Mouse (Mus musculus): ENCODE data around the gene Plekhg3.

Plekhg3 gene

DNA sequence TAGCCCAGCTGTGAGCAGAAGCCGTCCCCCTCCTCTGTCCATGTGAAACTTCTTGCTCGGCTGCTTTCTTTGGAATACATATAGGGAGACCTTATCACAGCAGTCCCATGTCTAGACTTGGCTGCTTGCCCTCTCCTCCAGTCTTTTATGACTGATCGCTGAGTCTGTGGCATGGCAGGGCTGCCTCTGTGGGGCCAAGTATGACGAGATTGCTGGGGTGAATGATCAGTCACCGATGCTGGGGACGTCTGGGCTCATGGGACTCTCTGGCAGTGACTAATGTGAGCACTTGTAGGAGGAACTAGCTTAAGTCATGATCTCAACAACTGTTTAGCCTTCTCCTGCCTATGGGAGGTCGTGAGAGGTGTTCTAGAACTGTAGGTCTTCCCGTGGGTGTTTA lies 21.6 kb downstream of the Plekhg3 start:
- DNase-seq (ENCODE audit: low spot score), result peak; percentile 44

DNA sequence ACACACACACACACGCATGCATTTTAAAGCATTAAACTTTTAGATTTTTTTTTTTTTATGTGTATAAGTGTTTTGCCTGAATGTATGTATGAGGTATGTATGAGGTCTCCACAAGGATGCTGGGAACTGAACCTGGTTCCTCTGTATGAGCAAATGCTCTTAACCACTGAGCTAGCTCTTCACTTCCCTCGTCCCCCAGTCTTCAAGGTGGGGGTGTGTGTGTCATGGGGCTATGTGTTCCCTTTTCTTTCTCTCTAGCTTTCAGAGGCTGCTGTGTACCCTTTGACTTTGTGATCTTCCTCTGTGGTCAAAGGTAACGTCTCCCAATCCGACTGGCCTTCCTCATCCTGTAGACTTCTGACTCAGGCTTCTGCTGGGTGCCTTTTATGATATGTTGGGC lies 22.3 kb downstream of the Plekhg3 start:
- DNase-seq (ENCODE audit: low spot score), result no peak

DNA sequence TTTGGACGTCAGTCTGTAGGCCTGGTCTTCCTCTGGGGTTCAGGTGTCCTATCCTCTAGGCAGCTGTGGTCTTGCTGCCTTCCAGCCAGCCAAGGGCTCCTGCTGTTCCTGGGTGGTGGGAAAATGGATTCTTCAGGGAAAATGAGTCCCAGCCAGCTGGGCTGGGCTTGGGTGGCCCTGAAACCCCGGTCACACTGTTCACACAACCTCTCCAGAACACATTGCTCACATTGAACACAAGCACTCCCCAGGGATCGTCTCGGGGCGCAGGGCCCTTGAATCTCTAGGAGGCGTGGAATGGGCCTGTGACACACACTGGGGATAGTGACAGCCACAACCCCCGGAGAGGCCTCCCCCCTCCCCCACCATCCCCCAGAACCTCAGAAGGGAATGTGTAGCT lies 23.2 kb downstream of the Plekhg3 start:
- no peak for DNase-seq (ENCODE audit: low spot score)

DNA sequence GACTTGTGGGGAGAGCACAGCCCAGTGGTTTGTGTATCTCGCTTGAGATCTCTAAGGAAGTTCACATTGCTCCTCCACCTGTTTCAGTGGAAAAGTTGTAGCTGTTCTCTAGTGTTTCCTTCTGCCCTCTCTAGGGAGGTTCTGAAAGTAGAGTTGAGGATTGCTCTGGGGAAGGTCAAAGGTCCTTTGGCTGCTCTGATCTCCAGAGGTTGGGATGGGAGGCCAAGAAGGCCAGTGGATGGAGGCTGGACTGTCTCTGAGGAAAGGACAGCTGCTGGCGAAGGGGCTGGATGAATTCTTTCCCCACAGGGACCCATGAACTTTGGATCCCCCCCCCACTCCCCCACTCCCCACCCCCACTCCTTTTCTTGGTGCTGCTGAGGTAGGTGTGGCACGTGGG lies 23.7 kb downstream of the Plekhg3 start:
- DNase-seq (ENCODE audit: low spot score), result no peak

DNA sequence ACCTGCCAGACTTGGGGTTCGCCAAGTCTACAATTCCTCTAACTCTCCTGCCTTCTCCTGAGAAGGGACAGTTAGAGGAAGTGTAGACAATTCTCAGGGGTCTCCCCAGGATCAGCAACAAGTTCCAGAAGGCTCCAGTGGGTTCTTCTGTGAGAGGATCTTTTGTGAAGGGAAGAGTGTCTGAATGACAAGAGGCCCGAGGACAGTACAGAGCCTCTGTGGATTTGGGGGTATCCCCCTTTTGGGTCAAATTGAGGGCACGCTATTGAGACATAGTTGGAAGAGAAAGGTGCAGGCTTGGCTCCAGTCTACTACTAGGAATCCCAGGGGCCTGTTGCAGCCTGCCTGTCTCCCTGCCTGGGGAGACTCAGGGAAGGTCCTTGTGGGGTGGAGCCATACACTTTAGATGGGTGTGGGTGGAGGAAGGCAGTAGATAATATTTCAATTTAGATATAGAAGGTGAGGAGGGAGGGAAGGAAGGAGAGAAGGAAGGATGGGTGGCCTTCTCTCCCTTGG lies 24.2 kb downstream of the Plekhg3 start:
- no peak for DNase-seq (ENCODE audit: low spot score)

DNA sequence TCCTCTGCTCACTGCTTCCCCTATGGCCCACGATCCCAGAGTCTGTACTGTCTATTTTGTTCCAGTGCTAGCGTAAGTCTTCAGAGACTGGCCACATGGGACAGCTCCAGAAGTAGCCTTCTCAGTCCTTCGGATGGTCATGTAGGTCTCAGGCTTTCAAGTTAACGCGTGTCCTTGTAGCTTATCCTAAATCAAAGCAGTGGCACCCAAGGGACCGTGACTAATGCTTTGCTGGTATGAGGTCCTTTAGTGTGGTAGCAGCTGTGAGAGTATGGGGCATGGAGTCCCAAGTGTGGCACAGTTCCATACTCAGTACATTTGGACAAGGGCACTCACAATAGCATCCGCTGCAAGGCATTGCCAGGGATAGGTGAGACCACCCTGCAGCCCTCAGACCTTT lies 25.5 kb downstream of the Plekhg3 start:
- DNase-seq (ENCODE audit: low spot score), result no peak

DNA sequence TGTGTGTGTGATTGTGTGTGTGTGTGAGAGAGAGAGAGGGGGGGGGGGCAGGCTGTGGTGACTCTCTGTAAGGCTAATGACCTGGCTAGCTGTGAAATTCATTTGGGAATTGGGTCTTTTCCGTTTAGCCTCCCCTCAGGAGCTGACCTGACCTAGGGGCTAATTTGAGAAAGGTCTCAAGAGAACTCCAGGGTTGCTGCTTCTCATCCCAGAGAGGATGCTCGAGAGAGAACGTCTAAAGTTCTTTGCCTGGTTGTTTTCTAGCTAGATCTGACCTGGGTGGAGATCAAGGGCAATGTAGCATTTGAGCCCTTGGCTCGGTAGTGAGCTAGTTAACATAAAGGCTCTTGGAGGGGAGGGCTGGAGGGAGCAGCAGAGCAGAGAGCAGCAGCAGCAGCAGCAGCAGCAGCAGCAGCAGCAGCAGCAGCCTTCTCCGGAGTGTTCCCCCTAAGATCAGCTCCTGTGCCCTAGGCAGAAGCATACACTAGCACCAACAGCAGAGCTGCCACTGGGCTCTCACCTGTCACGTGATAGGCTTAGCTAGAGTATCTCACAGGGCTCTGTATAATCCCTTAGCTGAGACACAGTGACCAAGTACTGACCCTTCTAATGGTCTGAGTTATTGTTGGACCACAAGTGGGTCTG lies 26.2 kb downstream of the Plekhg3 start:
- DNase-seq (ENCODE audit: low spot score), result no peak

DNA sequence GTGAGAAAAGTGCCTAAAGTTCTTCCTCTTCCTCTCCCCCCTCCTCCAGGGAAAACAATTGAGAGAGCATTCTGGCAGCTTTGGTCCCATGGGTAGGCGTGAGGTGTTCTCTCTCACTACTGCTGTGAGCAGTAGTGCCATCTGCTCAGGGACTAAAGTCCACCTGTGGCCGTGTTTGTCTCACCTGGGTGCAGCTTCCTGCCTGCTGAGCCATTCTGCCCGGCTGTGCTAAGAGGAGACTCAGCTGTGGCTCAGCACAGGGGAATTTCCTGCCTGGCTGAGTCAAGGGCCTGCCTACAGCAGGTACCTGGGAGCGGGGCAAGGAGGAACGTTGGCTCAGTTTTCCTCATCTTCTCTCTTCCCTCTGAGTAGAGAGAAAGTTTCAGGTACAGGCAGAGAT lies 27.5 kb downstream of the Plekhg3 start:
- no peak for DNase-seq (ENCODE audit: low spot score)

DNA sequence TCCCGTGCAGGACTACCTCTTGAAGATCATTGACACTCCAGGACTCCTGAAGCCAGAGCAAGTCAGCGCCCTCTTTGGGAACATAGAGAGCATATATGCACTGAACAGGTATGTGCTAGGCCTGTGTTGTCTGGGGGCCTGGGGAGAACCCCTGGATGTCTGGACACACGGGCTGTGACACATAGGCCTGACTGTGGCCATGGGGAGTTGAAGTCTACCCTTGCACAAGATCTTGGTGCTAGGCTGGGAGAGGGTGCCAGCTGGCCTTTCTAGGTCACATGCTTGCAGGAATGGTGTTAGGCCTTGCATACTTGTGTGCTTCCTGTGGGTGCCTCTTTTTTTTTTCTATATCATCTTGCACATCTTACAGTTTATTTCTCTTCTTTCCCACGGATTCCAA lies 31.5 kb downstream of the Plekhg3 start:
- no peak for DNase-seq (ENCODE audit: low spot score)

DNA sequence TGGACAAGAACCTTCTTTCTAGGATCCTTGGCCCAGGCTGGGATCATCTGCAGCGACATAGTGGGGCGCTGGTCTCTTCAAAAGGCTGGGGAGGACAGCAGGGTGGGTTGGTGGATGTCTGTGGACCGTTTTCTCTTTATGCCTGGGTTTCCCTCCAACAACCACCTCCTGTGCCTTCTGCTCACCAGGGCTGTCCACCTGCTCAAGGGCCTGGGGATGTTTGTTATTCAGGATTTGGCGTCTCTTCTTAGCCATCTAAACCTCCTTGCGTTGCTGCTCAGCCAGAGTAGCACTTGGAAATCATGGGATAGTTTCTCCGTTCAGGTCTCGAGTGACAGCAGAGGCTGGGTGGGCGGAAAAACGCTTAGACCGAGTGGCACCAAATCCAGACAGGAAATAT lies 35.6 kb downstream of the Plekhg3 start:
- DNase-seq (ENCODE audit: low spot score), result no peak

DNA sequence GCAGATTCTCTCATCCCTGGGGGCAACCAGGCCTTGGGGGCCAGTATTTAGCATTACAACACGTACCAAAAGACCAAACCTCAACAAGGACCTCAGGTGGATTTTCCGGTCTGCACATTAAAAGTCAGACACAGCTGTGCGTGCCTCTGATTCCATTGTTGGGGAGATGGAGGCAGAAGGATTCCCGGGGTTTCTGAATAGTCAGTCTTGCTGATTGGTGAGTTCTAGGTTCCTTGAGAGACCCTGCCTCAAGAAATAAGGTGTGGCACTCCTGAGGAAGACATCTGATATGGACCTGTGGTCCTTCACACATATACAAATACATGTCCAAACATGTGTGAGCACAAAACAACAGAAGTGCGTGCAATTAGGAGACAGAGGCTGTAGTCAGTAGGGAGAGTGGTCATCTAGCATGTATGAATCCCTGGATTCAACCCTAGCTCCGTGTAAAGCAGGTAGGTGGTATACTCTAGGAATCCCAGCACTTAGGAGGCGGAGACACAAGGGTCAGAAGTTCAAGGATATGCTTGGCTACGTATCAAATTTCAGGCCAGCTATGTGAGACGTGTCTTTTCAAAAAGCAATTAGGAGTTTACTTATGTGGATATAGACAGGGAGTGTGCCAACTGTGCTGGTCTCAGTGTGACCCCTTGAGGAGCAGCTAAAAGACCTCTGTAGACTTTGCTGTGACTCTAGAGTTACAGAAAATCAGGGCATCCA lies 39.7 kb downstream of the Plekhg3 start:
- no peak for DNase-seq (ENCODE audit: low spot score)

DNA sequence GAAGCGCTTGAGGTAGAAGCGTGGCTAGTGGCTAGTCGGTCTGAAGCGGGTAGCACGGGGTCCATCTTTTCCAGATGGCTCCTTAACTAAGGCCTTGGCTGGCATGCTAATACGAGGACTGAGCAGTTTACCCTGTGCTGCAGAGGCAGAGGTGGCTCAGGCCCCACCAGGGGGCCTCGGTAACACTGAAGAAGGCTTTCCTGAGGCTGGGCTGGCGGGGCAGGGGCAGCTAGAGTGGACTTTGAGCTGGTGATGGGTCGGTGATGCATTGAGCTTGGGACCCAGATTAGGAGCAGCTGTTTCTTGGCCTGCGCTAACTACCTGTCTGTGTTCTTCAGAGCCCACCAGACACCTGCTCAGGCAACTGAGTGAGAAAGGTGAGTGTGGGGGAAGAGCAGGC lies 40.6 kb downstream of the Plekhg3 start:
- DNase-seq (ENCODE audit: low spot score), result no peak

DNA sequence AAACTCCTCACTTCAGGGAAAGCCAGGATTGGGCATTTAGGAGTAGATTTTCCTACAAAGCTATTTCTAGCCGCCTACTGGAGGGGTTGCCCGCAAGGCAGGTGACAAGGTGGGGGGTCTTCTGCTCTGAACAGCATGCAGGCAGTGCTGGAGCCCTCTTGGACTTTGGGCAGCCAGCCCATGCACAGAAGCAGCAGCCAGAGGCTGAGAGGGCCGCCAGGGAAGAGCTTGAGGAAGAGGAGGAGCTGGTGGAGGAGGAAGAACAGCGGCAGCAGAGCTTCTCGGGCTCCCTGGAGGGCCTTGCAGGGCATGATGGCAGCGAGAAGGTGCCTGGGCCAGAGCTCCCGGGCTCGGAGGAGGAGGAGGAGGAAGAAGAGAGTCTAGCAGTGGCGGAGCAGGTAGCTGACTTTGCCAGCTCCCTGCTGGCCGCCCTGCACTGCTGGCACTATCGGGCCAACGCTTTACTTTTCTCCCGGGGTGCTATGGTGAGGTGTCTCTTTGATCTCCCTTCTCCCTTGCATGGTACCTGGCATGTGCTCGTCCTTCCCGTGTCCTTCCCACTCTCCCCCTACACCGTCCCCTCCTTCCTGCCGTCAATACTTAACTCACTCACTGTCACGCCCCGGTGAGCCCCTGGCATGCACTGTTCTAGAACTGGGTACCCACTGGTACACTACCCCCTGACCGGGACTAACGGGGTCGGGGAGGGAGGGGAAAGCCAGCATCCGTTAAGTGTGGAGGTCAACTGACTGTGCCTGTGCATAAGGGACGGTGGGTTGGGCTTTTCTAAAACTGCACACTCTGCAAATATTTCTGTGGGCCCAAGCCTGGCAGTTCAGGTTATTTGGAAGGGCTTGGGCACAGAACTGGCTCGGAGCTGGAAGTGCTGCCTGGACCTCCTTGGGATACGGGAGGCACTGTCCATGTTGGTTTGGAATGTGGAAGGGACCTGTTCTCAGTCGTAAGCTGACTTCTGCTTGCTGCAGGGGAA lies 41.9 kb downstream of the Plekhg3 start:
- no peak for DNase-seq (ENCODE audit: low spot score)

DNA sequence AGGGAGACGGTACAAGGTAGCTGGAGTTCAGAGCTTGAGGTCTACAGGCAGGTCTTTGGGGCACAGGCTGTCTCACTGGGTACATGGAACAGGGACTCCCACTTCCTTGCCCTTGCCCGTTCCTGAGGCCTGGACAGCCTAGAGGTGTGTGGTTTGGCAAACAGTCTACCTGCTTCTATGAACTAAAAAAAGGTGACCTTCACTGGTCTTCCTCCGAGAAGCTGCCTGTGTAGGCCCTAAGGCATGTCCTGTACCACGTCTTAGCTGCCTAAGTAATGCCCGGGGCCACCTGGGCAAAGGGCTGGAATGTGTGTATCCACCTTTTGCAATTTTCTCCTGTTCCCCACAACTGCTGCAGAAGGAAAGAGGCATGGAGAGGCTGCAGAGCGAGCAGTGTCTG lies 42.7 kb downstream of the Plekhg3 start:
- DNase-seq (ENCODE audit: low spot score), result no peak

DNA sequence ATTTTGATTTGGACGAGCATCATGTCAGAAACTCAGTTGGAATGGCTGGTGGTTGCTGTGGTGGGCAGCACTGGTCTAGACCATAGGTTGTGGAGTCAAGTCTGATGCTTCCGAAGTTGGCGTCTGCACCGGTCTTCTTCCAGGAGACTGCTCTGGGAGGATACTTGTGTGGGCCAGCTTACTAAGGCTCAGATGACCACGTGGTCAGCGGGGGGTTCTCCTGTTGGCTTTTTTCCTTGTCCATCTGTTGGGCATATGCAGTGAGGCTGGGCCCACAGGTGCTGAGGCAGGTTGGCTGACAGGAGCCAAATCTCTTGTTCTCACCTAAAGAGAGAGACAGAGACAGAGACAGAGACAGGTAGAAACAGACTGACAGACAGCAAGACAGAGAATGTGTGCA lies 44.1 kb downstream of the Plekhg3 start:
- DNase-seq (ENCODE audit: low spot score), result no peak

DNA sequence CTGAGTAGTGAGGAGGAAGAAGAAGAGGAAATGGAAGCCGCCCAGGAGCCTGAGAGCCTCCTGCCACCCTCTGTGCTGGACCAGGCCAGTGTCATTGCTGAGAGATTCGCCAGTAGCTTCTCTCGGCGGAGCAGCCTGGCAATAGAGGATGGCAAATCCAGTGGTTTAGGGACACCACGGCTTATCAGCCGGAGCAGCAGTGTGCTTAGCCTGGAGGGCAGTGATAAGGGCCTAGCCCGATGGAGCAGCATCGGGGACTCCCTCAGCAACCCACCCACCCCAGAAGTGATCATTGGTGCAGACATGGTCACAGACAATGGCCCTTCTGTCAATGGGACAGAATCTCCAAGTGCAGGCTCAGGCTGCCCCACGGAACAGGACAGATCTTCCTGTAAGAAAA lies 45.4 kb downstream of the Plekhg3 start:
- DNase-seq (ENCODE audit: low spot score), result no peak

DNA sequence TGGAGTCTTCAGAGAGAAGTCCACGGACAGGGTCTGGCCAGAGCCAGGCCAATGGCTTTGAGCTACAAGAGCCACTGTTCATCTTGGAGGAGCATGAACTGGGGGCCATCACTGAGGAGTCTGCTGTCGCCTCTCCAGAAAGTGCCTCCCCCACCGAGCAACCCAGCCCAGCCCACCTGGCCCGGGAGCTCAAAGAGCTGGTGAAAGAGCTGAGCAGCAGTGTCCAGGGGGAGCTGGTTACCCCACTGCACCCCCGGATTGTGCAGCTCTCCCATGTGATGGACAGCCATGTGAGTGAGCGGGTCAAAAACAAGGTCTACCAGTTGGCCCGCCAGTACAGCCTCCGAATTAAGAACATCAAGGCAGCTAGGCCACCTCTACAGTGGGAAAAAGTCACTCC lies 46.1 kb downstream of the Plekhg3 start:
- no peak for DNase-seq (ENCODE audit: low spot score)

DNA sequence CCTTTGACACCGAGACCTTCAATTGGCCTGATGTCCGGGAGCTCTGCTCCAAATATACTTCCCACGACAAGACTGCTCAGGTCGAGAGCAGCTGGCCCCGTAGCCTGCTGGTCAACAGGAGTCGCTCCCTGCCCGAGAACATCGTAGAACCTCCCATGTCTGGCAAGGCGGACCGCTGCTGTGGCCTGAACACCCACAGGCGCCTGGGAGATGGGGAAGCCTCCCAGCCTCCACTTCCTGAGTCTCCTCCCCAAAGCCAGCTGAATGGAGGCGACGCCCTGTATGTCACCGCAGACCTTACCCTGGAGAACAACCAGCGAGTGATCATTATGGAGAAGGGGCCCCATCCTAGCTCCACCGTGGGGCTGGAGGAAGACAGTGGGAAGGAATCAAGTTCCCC lies 47.2 kb downstream of the Plekhg3 start:
- DNase-seq (ENCODE audit: low spot score), result no peak

DNA sequence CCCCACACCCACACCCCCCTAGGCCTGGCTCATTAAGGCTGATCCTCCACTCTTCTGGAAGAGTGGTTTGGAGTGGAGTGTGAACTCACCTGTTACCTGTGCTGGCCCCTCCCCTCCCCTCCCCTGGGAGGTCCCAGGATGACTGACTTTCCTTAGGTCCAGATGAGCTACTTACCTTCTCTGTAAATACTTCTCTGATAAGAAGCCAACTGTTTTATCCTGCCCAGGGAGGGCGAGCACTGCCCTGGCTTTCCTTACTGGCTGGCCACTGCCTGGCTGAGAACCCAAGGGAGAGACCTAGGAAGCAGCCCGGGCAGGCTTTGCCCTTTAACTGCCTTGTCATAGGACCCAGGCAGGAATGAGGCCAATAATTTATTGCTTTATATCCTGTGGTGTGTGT lies 47.8 kb downstream of the Plekhg3 start:
- DNase-seq (ENCODE audit: low spot score), result no peak

DNA sequence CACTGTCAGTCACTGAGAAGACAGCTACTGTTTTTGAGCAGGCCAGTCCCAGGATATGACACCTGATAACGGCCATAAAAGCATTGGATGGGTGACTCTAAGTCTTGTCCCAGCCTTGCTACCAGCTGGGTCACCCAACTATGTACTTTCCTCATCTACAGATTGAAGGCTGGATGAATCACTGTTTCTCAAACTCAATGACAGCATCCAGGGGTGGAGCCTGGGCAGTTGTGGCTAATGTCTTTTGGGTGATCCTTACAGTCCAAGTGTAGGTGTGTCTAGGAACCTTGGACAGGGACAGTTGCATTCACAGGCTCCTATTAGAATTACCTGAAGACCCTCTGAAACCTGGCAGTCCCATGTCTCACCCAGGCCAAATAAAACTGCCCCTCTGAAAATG lies 49.1 kb downstream of the Plekhg3 start:
- DNase-seq (ENCODE audit: low spot score), result no peak

DNA sequence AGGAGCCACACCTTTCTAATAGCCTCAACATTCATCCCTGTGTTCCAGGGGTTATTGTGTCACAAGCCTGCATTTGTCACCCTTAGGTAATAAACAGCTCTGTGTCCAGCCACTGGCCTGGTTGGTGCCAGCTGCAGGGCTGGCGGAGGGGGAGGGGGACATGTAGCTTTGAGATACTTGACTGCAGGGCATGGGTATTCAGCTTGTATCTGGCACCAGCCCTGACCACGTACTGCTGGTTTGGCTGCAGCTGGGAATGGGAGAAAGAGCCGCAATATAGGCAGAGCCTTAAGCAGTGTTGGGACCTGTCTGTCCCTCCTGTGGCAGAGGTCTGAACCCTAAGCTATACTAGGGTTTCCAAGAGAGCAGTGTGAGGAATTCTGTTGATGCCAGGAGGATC lies 51.4 kb downstream of the Plekhg3 start:
- no peak for DNase-seq (ENCODE audit: low spot score)

DNA sequence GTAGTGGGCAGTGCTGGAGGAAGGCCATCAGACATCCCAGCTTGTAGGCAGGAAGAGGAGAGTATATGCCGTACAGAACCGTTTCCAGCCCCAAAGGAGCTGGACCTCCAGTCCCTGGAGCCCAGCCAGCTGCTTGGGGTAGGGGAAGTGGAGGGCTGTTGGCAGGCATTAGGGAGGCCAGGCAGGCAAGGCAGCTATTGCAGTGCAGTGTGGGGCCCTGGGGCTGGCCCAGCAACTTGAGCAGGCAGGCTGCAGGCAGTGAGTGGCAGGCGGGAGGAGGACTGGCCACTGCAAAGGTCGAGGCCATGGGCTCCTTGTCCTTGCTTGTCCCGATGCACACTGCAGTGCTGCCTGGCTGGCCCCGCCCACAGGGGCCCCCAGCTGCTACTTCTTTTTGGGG lies 52.1 kb downstream of the Plekhg3 start:
- DNase-seq (ENCODE audit: low spot score), result no peak

DNA sequence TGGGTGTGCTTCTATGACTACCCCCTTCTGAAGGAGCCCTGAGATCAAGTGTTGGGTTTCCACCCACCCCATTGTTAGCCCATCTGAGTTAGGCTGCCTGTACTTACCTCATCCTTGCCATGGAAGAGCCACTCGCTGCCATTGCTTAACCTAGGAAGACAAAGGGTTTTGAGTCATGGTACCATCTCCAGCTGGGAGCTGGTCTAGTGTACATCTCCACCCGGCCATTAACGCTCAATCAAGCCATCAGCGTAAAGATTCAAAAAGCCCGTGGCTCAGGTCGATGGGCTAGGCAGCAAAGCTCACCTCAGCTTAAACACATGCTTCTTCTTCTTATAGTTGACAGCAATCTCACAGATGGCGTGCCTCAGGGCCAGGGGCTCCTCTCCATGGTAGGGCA lies 52.8 kb downstream of the Plekhg3 start:
- no peak for DNase-seq (ENCODE audit: low spot score)

Data from spleen, adult 12 weeks (tissue).